Mouse (Mus musculus): Measurements from ENCODE around the gene Kcnh6. TPM values are rescaled to one million over a fixed set of nuclear protein-coding genes. Genes with fewer than 3 reads are reported as not detected.
"Not testable (repeated sequence)": the region's sequence is repeated elsewhere in the genome, so short reads cannot be mapped to it uniquely, and the experiment has no call there.

Gene Kcnh6
- polyA plus RNA-seq, 1 experiment = 4.6 TPM

GRCm38 (mm10) chr11:106058020-106058419 lies 50.1 kb downstream of the Kcnh6 start:
- no peak for DNase-seq (ENCODE audit: extremely low spot score in 1 of 2, low spot score in 1 of 2)

- DNase-seq (ENCODE audit: extremely low spot score in 1 of 2, low spot score in 1 of 2) = no peak
These were observed 52.6 kb downstream of the Kcnh6 start for GRCm38 (mm10) chr11:106060549-106060948.

GRCm38 (mm10) chr11:106061311-106061710 lies 53.4 kb downstream of the Kcnh6 start:
- no peak for DNase-seq (ENCODE audit: extremely low spot score in 1 of 2, low spot score in 1 of 2)

- DNase-seq (ENCODE audit: extremely low spot score in 1 of 2, low spot score in 1 of 2) = peak in 1 of 2 experiments; percentile 26
These were observed 55.8 kb downstream of the Kcnh6 start for GRCm38 (mm10) chr11:106063756-106064155.

- no peak for DNase-seq (ENCODE audit: extremely low spot score in 1 of 2, low spot score in 1 of 2)
These were observed 57.4 kb downstream of the Kcnh6 start for GRCm38 (mm10) chr11:106065073-106065922.

- DNase-seq (ENCODE audit: extremely low spot score in 1 of 2, low spot score in 1 of 2) = peak; percentile 87 to 98
These were observed 58.1 kb downstream of the Kcnh6 start, which contains the start of gene Taco1 for GRCm38 (mm10) chr11:106065923-106066571. TSS of gene Taco1 (plus strand) at chr11:106066061.

- DNase-seq (ENCODE audit: extremely low spot score in 1 of 2, low spot score in 1 of 2) = not testable (repeated sequence)
These were observed 58.7 kb downstream of the Kcnh6 start for GRCm38 (mm10) chr11:106066616-106067015.

GRCm38 (mm10) chr11:106073774-106074173 lies 65.8 kb downstream of the Kcnh6 start:
- DNase-seq (ENCODE audit: extremely low spot score in 1 of 2, low spot score in 1 of 2) = no peak

- DNase-seq (ENCODE audit: extremely low spot score in 1 of 2, low spot score in 1 of 2) = peak in 1 of 2 experiments; percentile 67
These were observed 68.4 kb downstream of the Kcnh6 start for GRCm38 (mm10) chr11:106076321-106076720.

Other genes starting within 250 kb of the Kcnh6 start
- 53.8 and 60.8 TPM in 2 replicates for gene Cyb561, start 54.8 kb upstream of the Kcnh6 start, polyA plus RNA-seq (2012; rRNA removed)
- 6.3 and 8.5 TPM in 2 replicates for gene Ace, start 40.2 kb upstream of the Kcnh6 start, polyA plus RNA-seq (2012; rRNA removed)
- gene Ace3, start 13.4 kb upstream of the Kcnh6 start, polyA plus RNA-seq (2012; rRNA removed) = not detected in 2 replicates
- gene Dcaf7, start 28.7 kb downstream of the Kcnh6 start, polyA plus RNA-seq (2012; rRNA removed) = 127 and 132 TPM in 2 replicates
- 13.2 and 14.6 TPM in 2 replicates for gene Taco1, start 57.9 kb downstream of the Kcnh6 start, polyA plus RNA-seq (2012; rRNA removed)
- gene Map3k3, start 76.5 kb downstream of the Kcnh6 start, polyA plus RNA-seq (2012; rRNA removed) = 30.0 and 32.2 TPM in 2 replicates
- not detected in 2 replicates for gene Gm10840, start 152.7 kb downstream of the Kcnh6 start, polyA plus RNA-seq (2012; rRNA removed)
- gene Limd2, start 152.7 kb downstream of the Kcnh6 start, polyA plus RNA-seq (2012; rRNA removed) = 154 and 168 TPM in 2 replicates
- gene Strada, start 194.0 kb downstream of the Kcnh6 start, polyA plus RNA-seq (2012; rRNA removed) = 78.7 and 79.8 TPM in 2 replicates
- gene Ccdc47, start 208.2 kb downstream of the Kcnh6 start, polyA plus RNA-seq (2012; rRNA removed) = 73.6 and 86.2 TPM in 2 replicates
- 44.5 and 49.9 TPM in 2 replicates for gene Ddx42, start 208.8 kb downstream of the Kcnh6 start, polyA plus RNA-seq (2012; rRNA removed)
- 23.7 and 28.1 TPM in 2 replicates for gene Ftsj3, start 248.0 kb downstream of the Kcnh6 start, polyA plus RNA-seq (2012; rRNA removed)
- 229 and 247 TPM in 2 replicates for gene Psmc5, start 248.0 kb downstream of the Kcnh6 start, polyA plus RNA-seq (2012; rRNA removed)

All from frontal cortex, adult 2 months (tissue).